Mouse (Mus musculus): ENCODE data around the gene Oser1. TPM values are rescaled to one million over a fixed set of nuclear protein-coding genes. Genes with fewer than 3 reads are reported as not detected.
A peak's percentile ranks its signal among the peaks of the same experiment; 100 is the strongest.

The Oser1 gene
- 0.83 and 1.1 TPM in 2 replicates for polyA plus RNA-seq (2012)

GRCm38 (mm10) chr2:163424597-163424996, at the start of gene Oser1:
Gene Oser1 (minus strand): TSS chr2:163424697.
- Histone ChIP-seq H3K9me3 (ENCODE audit: control insufficient read depth, low read length) (no peaks in the 10 kb centered on the region), H3K4me1 (ENCODE audit: control insufficient read depth) (peaks cover 13% of the 10 kb centered on the region), H3K36me3 (ENCODE audit: control insufficient read depth) (no peaks in the 10 kb centered on the region), H3K4me3 (replicated peaks) (no peak within 1 kb of the TSS), H3K27me3 (ENCODE audit: control insufficient read depth) (no peaks in the 10 kb centered on the region)
- TF ChIP-seq GATA1 (IDR thresholded peaks at IDR 0.05; ENCODE audit: low read length) (no peak), TAL1 (IDR thresholded peaks at IDR 0.05; ENCODE audit: low read length) (no peak)

DNA sequence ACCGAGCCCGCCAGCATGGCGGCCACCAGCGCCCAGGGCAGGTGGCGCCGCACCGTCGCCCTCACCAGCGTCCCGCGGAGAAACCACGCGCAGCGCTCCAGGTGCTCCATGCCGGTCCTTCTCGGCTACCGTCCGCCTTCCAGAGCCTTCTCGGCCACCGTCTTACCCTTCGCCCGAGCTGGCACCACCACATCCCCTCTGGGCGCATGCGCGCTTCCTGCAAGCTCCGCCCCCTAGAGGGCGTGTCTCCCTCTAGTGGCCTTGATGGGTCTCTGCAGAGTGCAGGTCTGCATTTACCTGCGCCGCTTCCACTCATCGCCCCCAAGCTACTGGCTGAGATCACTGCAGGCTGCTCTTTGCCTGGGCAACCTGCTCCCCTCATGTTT, 48.0 kb upstream of the Oser1 start, which contains the start of gene Fitm2:
Fitm2 (minus strand) TSS at position 164 of the 386 bp plus-strand sequence.
- Histone ChIP-seq H3K4me3 (replicated peaks) (peak within 1 kb of the TSS; percentile 97), H3K27me3 (ENCODE audit: control insufficient read depth) (peaks cover 3% of the 10 kb centered on the region; the same call in 1 of the 2 replicates), H3K4me1 (ENCODE audit: control insufficient read depth) (peaks cover 21% of the 10 kb centered on the region), H3K36me3 (ENCODE audit: control insufficient read depth) (peaks cover 24% of the 10 kb centered on the region), H3K9me3 (ENCODE audit: control insufficient read depth, low read length) (no peaks in the 10 kb centered on the region)
- TF ChIP-seq GATA1 (IDR thresholded peaks at IDR 0.05; ENCODE audit: low read length) (no peak), TAL1 (IDR thresholded peaks at IDR 0.05; ENCODE audit: low read length) (no peak)

GRCm38 (mm10) chr2:163471710-163472465, 47.4 kb upstream of the Oser1 start:
- peaks cover 26% of the 10 kb centered on the region for H3K36me3 ChIP-seq (ENCODE audit: control insufficient read depth)
- H3K4me3 ChIP-seq (replicated peaks): peak overlapping the region; percentile 97
- peaks cover 3% of the 10 kb centered on the region; the same call in 1 of the 2 replicates for H3K27me3 ChIP-seq (ENCODE audit: control insufficient read depth)
- H3K4me1 ChIP-seq (ENCODE audit: control insufficient read depth): peaks cover 21% of the 10 kb centered on the region
- TF ChIP-seq TAL1 (IDR thresholded peaks at IDR 0.05; ENCODE audit: low read length): no peak
- TF ChIP-seq GATA1 (IDR thresholded peaks at IDR 0.05; ENCODE audit: low read length): no peak
- H3K9me3 ChIP-seq (ENCODE audit: control insufficient read depth, low read length): no peaks in the 10 kb centered on the region

DNA sequence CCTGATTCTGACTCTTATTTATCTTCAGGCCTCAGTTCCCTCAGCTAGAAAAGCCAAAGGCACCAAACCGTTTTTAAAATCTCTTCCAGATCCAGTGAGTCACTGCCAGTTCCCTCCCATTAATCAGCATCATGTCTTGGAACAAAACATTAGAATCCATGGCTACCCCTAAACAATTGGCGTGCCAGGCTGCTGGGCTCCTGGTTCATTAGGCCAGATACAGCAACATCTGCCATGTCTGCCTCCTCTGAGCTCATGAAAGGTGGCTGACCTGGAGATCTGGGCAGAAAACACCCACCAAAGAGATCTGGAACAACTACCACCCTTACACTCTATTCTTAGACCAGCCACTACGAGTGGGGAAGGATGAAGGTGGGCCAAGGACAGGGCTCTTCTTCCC, 46.6 kb upstream of the Oser1 start:
- Histone ChIP-seq H3K27me3 (ENCODE audit: control insufficient read depth) (peaks cover 3% of the 10 kb centered on the region; the same call in 1 of the 2 replicates), H3K4me1 (ENCODE audit: control insufficient read depth) (peaks cover 21% of the 10 kb centered on the region), H3K4me3 (replicated peaks) (peak overlapping the region; percentile 97), H3K9me3 (ENCODE audit: control insufficient read depth, low read length) (no peaks in the 10 kb centered on the region), H3K36me3 (ENCODE audit: control insufficient read depth) (peaks cover 30% of the 10 kb centered on the region)
- no peak for TF ChIP-seq TAL1 (IDR thresholded peaks at IDR 0.05; ENCODE audit: low read length)
- TF ChIP-seq GATA1 (IDR thresholded peaks at IDR 0.05; ENCODE audit: low read length): no peak

- TF ChIP-seq GATA1 (IDR thresholded peaks at IDR 0.05; ENCODE audit: low read length) (no peak), TAL1 (IDR thresholded peaks at IDR 0.05; ENCODE audit: low read length) (no peak)
- peaks cover 21% of the 10 kb centered on the region for H3K4me1 ChIP-seq (ENCODE audit: control insufficient read depth)
Measured at GRCm38 (mm10) chr2:163469711-163470110, 45.2 kb upstream of the Oser1 start.

GRCm38 (mm10) chr2:163468866-163469265, 44.4 kb upstream of the Oser1 start:
- TF ChIP-seq GATA1 (IDR thresholded peaks at IDR 0.05; ENCODE audit: low read length): no peak

More at GRCm38 (mm10) chr2:163469711-163470110, 45.2 kb upstream of the Oser1 start:
- H3K9me3 ChIP-seq (ENCODE audit: control insufficient read depth, low read length): no peaks in the 10 kb centered on the region
- H3K36me3 ChIP-seq (ENCODE audit: control insufficient read depth): peaks cover 35% of the 10 kb centered on the region
- no peaks in the 10 kb centered on the region for H3K27me3 ChIP-seq (ENCODE audit: control insufficient read depth)
- H3K4me3 ChIP-seq (replicated peaks): no peak overlapping the region

DNA sequence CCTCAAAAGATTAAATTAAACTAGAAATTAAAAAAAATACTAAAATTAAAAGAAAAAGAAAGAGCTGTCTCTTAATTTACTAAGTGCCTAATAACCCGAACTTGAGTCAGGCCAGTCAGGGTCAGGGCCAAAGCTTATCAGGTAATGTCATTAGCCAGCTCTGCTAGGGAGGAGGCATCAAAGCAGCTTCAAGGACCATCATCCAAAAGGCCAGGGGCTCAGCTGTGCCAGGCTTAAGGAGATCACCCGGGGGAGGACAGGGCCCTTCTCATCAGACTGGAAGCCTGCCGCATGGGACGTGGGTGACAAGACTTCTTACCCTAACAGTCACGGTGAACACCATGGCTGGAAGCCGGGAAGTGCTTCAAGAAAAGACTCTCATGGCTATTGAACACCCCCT, 43.1 kb upstream of the Oser1 start:
- no peaks in the 10 kb centered on the region for H3K9me3 ChIP-seq (ENCODE audit: control insufficient read depth, low read length)
- H3K4me1 ChIP-seq (ENCODE audit: control insufficient read depth): peaks cover 18% of the 10 kb centered on the region
- H3K4me3 ChIP-seq (replicated peaks): no peak overlapping the region
- no peak for TF ChIP-seq GATA1 (IDR thresholded peaks at IDR 0.05; ENCODE audit: low read length)
- no peak for TF ChIP-seq TAL1 (IDR thresholded peaks at IDR 0.05; ENCODE audit: low read length)
- no peaks in the 10 kb centered on the region for H3K27me3 ChIP-seq (ENCODE audit: control insufficient read depth)
- peaks cover 35% of the 10 kb centered on the region for H3K36me3 ChIP-seq (ENCODE audit: control insufficient read depth)

More at GRCm38 (mm10) chr2:163468866-163469265, 44.4 kb upstream of the Oser1 start:
- no peaks in the 10 kb centered on the region for H3K9me3 ChIP-seq (ENCODE audit: control insufficient read depth, low read length)
- H3K36me3 ChIP-seq (ENCODE audit: control insufficient read depth): peaks cover 35% of the 10 kb centered on the region
- H3K4me1 ChIP-seq (ENCODE audit: control insufficient read depth): peaks cover 21% of the 10 kb centered on the region
- no peaks in the 10 kb centered on the region for H3K27me3 ChIP-seq (ENCODE audit: control insufficient read depth)
- no peak overlapping the region for H3K4me3 ChIP-seq (replicated peaks)

- H3K36me3 ChIP-seq (ENCODE audit: control insufficient read depth): peaks cover 35% of the 10 kb centered on the region
- TF ChIP-seq GATA1 (IDR thresholded peaks at IDR 0.05; ENCODE audit: low read length) (no peak), TAL1 (IDR thresholded peaks at IDR 0.05; ENCODE audit: low read length) (no peak)
- H3K4me1 ChIP-seq (ENCODE audit: control insufficient read depth): peaks cover 10% of the 10 kb centered on the region
- no peaks in the 10 kb centered on the region for H3K27me3 ChIP-seq (ENCODE audit: control insufficient read depth)
- no peak overlapping the region for H3K4me3 ChIP-seq (replicated peaks)
- no peaks in the 10 kb centered on the region for H3K9me3 ChIP-seq (ENCODE audit: control insufficient read depth, low read length)
Measured at GRCm38 (mm10) chr2:163466771-163467170, 42.3 kb upstream of the Oser1 start.

DNA sequence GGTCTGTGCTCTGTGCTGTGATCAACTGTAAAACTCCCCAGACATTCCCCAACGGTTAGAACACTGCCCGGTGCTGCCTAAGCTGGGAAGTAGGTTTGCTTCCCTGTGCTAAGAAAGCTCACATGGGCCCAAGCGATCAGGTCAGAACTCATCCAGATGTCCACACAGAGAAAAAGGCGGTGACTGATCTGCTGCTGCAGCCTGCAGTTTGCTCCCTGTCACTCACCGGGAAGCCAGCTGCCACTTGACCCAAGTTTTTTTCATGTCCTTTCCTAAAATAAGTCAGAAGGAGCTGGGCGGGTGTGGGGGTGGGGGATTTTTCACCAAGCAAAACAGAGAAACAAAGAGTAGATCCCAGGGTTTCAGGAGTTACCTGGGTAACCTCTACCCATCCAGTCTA, 40.1 kb upstream of the Oser1 start:
- Histone ChIP-seq H3K36me3 (ENCODE audit: control insufficient read depth) (peaks cover 31% of the 10 kb centered on the region), H3K4me3 (replicated peaks) (no peak overlapping the region), H3K27me3 (ENCODE audit: control insufficient read depth) (peaks cover 4% of the 10 kb centered on the region), H3K4me1 (ENCODE audit: control insufficient read depth) (peaks cover 2% of the 10 kb centered on the region), H3K9me3 (ENCODE audit: control insufficient read depth, low read length) (no peaks in the 10 kb centered on the region)
- TF ChIP-seq GATA1 (IDR thresholded peaks at IDR 0.05; ENCODE audit: low read length) (no peak), TAL1 (IDR thresholded peaks at IDR 0.05; ENCODE audit: low read length) (no peak)
